Mouse (Mus musculus): ENCODE measurements around the gene Smim15.

The Smim15 gene

GRCm38 (mm10) chr13:108044222-108044941, at the start of gene Smim15:
TSS of gene Smim15 (plus strand) at chr13:108044446.
- DNase-seq (ENCODE audit: low read depth, low spot score): peak; percentile 78

DNA sequence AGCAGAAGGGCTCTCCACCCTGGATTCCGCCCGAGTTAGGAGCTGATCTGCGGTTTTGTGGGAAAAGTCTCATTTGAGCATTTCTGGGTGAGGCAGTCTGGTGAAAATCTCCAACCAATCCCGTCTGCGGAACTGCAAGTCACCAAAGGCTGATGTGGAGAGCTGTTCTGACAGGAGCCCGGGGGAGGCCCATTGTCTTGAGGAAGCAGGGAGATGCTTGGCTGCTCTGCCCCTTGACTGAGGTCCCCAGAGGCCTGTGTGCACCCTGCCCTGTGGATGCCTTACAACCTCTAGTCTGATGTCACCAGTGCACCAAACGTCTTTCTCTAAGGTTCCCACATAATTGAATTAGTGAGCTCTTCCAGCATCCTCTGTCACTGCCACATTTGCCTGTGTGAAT, 49.0 kb upstream of the Smim15 start:
- DNase-seq (ENCODE audit: low read depth, low spot score): no peak

- no peak for DNase-seq (ENCODE audit: low read depth, low spot score)
Observed at GRCm38 (mm10) chr13:107996301-107996700, 47.9 kb upstream of the Smim15 start.

GRCm38 (mm10) chr13:108007861-108008260, 36.4 kb upstream of the Smim15 start:
- no peak for DNase-seq (ENCODE audit: low read depth, low spot score)

DNA sequence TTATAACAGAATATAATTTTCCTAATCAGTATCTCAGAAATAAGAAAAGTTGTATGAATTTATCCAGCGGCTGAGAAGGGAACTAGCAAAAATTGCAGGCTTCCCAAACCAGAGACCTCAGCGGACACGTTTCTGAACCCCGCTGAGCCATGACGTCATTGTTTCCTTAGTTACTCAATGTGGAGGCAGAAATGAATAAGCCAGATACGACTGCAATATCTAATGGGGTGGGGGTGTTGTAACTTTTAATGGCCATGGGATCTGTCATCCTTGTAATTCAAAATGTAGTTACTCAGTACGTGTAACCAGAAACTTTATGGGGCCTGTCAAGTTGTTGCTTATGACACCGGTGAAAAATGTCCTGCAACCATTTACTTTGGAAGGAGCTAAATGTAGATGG, 31.1 kb upstream of the Smim15 start:
- DNase-seq (ENCODE audit: low read depth, low spot score): no peak

GRCm38 (mm10) chr13:108013839-108014238, 30.4 kb upstream of the Smim15 start:
- DNase-seq (ENCODE audit: low read depth, low spot score): no peak

DNA sequence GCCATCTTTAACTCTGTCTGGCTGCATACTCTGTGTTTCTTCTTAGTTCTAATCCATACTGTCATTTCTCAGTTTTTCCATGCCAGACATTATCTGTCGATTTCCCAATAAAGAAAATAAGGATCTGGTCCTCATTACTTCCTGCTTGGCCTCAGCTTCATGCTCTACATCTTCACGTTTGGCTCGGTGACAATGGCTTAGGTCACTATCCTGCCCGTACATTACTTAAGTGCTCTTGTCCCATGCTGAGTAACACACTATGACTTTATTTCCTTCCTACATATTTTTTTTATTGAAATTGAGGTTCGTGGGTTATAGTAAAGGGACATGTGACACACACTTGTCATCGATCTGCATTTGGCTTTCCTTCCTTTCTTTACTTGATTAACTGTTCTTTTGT, 29.1 kb upstream of the Smim15 start:
- no peak for DNase-seq (ENCODE audit: low read depth, low spot score)

- no peak for DNase-seq (ENCODE audit: low read depth, low spot score)
Observed at GRCm38 (mm10) chr13:108017349-108017748, 26.9 kb upstream of the Smim15 start.

- no peak for DNase-seq (ENCODE audit: low read depth, low spot score)
Observed at GRCm38 (mm10) chr13:108025802-108026201, 18.4 kb upstream of the Smim15 start.

GRCm38 (mm10) chr13:108032789-108033188, 11.5 kb upstream of the Smim15 start:
- no peak for DNase-seq (ENCODE audit: low read depth, low spot score)

DNA sequence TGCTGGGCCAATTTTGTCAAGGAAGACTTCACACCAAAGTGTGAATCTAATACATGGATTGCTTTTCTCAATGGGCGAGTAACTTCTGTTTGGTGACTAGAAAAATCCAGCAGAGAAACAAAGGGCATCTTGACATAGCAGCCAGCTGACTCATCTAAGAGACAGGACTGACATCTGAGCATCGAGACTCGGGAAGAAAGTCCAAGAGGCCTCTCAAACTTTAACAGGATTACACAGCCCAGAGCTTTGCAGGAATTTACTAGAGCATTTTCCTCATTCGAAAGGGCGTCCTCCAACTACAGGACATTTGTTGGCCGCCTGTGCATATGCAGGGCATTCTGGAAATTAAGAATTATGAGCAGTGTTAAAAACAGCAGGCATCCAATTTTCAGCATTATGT, 4.9 kb upstream of the Smim15 start:
- no peak for DNase-seq (ENCODE audit: low read depth, low spot score)

GRCm38 (mm10) chr13:108039902-108040301, 4.3 kb upstream of the Smim15 start:
- DNase-seq (ENCODE audit: low read depth, low spot score): no peak

GRCm38 (mm10) chr13:108040451-108040850, 3.8 kb upstream of the Smim15 start:
- DNase-seq (ENCODE audit: low read depth, low spot score): no peak

DNA sequence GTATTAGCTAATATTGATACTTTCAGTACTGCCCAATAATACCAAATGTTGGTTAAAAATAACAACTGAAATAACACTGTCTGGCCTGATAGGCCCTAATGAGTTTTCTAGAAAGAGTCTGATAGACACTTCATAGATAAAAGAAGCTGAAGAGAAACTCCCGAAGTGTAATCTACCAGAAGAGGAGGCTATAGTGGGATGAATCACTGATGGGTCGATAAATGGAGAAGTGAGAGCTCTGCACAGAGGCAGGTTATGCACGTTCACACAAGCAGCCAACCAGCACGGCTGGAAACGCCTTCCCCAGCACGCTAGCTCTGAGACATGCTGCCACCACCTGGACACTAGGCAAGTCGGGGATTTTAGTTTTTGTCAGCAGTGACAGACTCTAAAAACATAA, 2.9 kb upstream of the Smim15 start:
- DNase-seq (ENCODE audit: low read depth, low spot score): no peak

GRCm38 (mm10) chr13:108043431-108044221, 620 bp upstream of the Smim15 start:
- DNase-seq (ENCODE audit: low read depth, low spot score): peak; percentile 13

DNA sequence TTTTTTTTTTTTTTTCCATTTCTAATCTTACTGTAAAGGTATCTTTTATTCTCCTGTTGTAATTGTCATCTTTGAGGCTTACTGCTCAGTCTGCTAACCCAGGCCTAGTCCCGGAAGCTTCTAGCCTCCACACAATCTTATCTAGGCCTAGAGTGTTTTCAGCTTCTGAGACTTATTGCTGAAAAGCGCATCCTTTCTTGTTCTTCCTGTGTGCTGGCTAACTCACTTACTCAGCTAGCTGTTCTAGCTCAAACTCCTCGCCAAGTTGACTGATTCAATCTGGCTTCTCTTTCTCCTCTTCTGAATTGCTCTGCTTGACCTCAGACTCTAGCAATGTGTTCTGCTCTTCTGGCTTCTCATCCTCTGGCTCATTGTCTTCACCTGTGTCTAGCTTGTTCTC, 1.4 kb downstream of the Smim15 start:
- DNase-seq (ENCODE audit: low read depth, low spot score): no peak

GRCm38 (mm10) chr13:108046071-108046470, 1.8 kb downstream of the Smim15 start:
- DNase-seq (ENCODE audit: low read depth, low spot score): no peak

DNA sequence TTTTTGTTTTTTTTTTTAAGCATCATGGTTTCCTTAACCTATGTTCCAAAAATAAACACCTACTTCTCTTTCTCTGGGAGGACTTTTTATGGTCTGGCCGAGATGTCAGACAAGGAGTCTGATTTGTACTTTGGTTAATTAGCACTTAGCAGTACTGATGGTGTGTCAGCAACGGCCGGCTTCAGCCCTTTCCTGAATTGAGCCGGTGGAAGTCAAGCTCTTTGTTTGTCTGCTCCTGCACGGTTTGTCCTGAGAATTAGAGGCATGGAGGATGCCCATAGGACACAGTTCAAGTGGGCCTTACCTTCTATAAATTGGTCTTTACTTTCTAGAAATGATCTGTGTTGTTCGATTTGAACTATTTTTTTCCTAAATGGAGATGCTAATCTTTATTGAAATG, 2.6 kb downstream of the Smim15 start:
- DNase-seq (ENCODE audit: low read depth, low spot score): no peak

DNA sequence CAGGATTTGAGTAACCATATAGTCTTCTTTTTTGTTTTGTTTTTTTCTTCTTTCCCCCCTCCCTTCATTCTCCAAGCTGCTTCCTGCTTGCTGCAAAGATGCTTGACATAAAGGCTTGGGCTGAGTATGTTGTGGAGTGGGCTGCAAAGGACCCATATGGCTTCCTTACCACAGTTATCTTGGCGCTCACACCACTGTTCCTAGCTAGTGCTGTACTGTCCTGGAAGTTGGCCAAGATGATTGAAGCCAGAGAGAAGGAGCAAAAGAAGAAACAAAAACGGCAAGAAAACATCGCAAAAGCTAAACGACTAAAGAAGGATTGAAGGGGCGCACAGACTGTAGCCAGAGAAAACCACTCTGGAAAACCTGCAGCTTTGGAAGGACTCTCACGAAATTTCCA, 3.1 kb downstream of the Smim15 start:
- no peak for DNase-seq (ENCODE audit: low read depth, low spot score)

- no peak for DNase-seq (ENCODE audit: low read depth, low spot score)
Observed at GRCm38 (mm10) chr13:108056896-108057295, 12.7 kb downstream of the Smim15 start.

DNA sequence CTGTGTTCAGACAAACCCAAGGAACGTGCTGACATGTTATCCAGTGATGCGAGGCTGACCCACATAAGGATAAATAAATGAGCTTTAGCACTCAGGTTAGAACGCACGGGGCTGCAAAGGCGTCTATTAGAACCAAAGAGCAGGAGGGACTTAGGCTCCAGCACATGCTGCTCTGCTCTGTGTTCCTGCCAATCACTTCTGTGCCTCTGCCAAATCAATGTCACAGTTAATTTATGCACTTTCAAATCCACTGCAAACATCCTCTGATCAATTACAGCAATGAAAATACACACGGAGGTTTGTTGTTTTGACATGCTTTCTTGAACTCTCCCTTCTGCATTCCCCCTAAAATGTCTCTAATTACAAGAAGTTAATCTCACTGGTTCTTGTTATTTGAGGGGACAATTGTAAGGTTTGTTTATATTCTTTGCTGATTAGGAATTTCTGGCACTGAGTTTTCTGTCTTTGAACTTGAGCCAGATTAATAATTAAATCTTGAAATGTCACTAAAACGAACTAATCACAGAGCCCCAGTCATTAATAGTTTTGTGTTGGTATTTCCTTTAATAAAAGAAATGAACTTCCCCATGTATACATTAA, 16.1 kb downstream of the Smim15 start:
- DNase-seq (ENCODE audit: low read depth, low spot score): no peak

DNA sequence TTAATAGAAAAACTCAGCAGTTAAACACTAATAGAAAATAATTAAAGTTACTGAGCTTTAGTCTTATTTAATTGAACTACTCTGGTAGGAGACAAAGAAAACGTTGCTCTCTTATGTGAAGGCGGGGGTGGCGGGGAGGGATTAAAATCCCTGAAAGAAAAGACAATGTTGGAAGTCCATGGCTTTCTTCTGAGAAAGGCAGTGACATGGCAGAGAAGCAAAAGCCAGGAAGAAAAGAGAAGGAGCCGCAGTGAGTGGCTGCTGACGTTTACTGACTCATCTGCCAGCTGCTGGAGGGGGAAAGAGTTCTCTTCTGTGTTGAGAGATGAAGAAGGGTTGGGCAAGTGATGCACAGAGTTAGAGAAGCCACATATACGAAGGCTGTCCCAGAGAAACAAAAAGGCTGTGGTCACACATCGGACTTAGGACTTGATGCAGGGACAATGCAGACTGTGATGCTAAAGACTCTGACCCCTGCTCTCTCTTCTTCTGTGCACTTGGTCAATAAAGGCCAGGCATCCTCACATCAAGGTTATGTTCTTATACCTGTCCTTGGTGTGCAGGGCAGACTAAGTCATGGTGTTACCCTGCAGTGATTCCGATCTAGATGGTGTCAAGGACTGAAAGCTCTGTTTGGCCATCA, 16.8 kb downstream of the Smim15 start:
- no peak for DNase-seq (ENCODE audit: low read depth, low spot score)

All from c-Kit-negative CD71-positive TER-119-positive erythroid progenitor cells, embryonic 14.5 days (primary cell).